Mouse (Mus musculus): ENCODE measurements at regions not wholly inside any gene's neighbourhood (a gene's known extent, or its start where the extent isn't known, plus 50 kb on each side); places are given as distances from the start of the nearest gene placed in this dataset.
"Not testable (repeated sequence)": the region's sequence is repeated elsewhere in the genome, so short reads cannot be mapped to it uniquely, and the experiment has no call there.

GRCm38 (mm10) chr3:18751660-18752259 lies 803.5 kb downstream of the Cypt12 start:
- TF ChIP-seq POLR2AphosphoS5 (IDR thresholded peaks at IDR 0.05; ENCODE audit: insufficient replicate concordance, low read depth, low read length) (no peak), GATA1 (IDR thresholded peaks at IDR 0.05; ENCODE audit: borderline replicate concordance, low read length) (no peak), GATA2 (IDR thresholded peaks at IDR 0.05; ENCODE audit: borderline replicate concordance, low read depth, low read length) (no peak), CTCF (IDR thresholded peaks at IDR 0.05; ENCODE audit: low read depth, low read length) (no peak), TAL1 (conservative IDR thresholded peaks at IDR 0.05; ENCODE audit: low read depth, low read length) (no peak)
- Histone ChIP-seq H3K9me3 (replicated peaks) (no peaks in the 10 kb centered on the region), H3K4me1 (ENCODE audit: insufficient read depth, low read depth, low read length) (no peaks in the 10 kb centered on the region), H3K27me3 (ENCODE audit: insufficient read depth, low read length) (no peaks in the 10 kb centered on the region), H3K4me3 (ENCODE audit: low read depth, low read length) (no peak overlapping the region), H3K36me3 (replicated peaks) (no peaks in the 10 kb centered on the region)
- ATAC-seq (ENCODE audit: extremely low read depth, insufficient number of reproducible peaks, low FRiP score, poor library complexity, severe bottlenecking) (no peak), DNase-seq (ENCODE audit: low spot score) (no peak)

- TF ChIP-seq CTCF (IDR thresholded peaks at IDR 0.05; ENCODE audit: low read depth, low read length) (no peak), GATA2 (IDR thresholded peaks at IDR 0.05; ENCODE audit: borderline replicate concordance, low read depth, low read length) (no peak), TAL1 (conservative IDR thresholded peaks at IDR 0.05; ENCODE audit: low read depth, low read length) (no peak), POLR2AphosphoS5 (IDR thresholded peaks at IDR 0.05; ENCODE audit: insufficient replicate concordance, low read depth, low read length) (no peak), GATA1 (IDR thresholded peaks at IDR 0.05; ENCODE audit: borderline replicate concordance, low read length) (no peak)
- H3K4me1 ChIP-seq (ENCODE audit: insufficient read depth, low read depth, low read length), result no peaks in the 10 kb centered on the region
- no peak overlapping the region for H3K4me3 ChIP-seq (ENCODE audit: low read depth, low read length)
- H3K36me3 ChIP-seq (replicated peaks), result no peaks in the 10 kb centered on the region
- H3K9me3 ChIP-seq (replicated peaks), result peaks cover 5% of the 10 kb centered on the region
- no peaks in the 10 kb centered on the region; the same call in 1 of the 2 replicates for H3K27me3 ChIP-seq (ENCODE audit: insufficient read depth, low read length)
- ATAC-seq (ENCODE audit: extremely low read depth, insufficient number of reproducible peaks, low FRiP score, poor library complexity, severe bottlenecking) (no peak), DNase-seq (ENCODE audit: low spot score) (no peak)
Observed at GRCm38 (mm10) chr3:18764301-18765078, 816.3 kb downstream of the Cypt12 start.

GRCm38 (mm10) chr3:18778481-18778880 lies 830.3 kb downstream of the Cypt12 start:
- no peak for ATAC-seq (ENCODE audit: extremely low read depth, insufficient number of reproducible peaks, low FRiP score, poor library complexity, severe bottlenecking)
- TF ChIP-seq GATA1 (IDR thresholded peaks at IDR 0.05; ENCODE audit: borderline replicate concordance, low read length) (no peak), TAL1 (conservative IDR thresholded peaks at IDR 0.05; ENCODE audit: low read depth, low read length) (no peak), CTCF (IDR thresholded peaks at IDR 0.05; ENCODE audit: low read depth, low read length) (no peak), GATA2 (IDR thresholded peaks at IDR 0.05; ENCODE audit: borderline replicate concordance, low read depth, low read length) (no peak), POLR2AphosphoS5 (IDR thresholded peaks at IDR 0.05; ENCODE audit: insufficient replicate concordance, low read depth, low read length) (no peak)

GRCm38 (mm10) chr3:18787531-18788176 lies 839.4 kb downstream of the Cypt12 start:
- Histone ChIP-seq H3K4me3 (ENCODE audit: low read depth, low read length) (no peak overlapping the region), H3K4me1 (ENCODE audit: insufficient read depth, low read depth, low read length) (no peaks in the 10 kb centered on the region), H3K36me3 (replicated peaks) (no peaks in the 10 kb centered on the region), H3K9me3 (replicated peaks) (no peaks in the 10 kb centered on the region), H3K27me3 (ENCODE audit: insufficient read depth, low read length) (no peaks in the 10 kb centered on the region; the same call in 1 of the 2 replicates)
- ATAC-seq (ENCODE audit: extremely low read depth, insufficient number of reproducible peaks, low FRiP score, poor library complexity, severe bottlenecking), result no peak
- no peak for DNase-seq (ENCODE audit: low spot score)
- TF ChIP-seq POLR2AphosphoS5 (IDR thresholded peaks at IDR 0.05; ENCODE audit: insufficient replicate concordance, low read depth, low read length), result no peak
- TF ChIP-seq CTCF (IDR thresholded peaks at IDR 0.05; ENCODE audit: low read depth, low read length), result no peak
- TF ChIP-seq GATA2 (IDR thresholded peaks at IDR 0.05; ENCODE audit: borderline replicate concordance, low read depth, low read length), result no peak
- TF ChIP-seq GATA1 (IDR thresholded peaks at IDR 0.05; ENCODE audit: borderline replicate concordance, low read length), result no peak
- no peak for TF ChIP-seq TAL1 (conservative IDR thresholded peaks at IDR 0.05; ENCODE audit: low read depth, low read length)

More at GRCm38 (mm10) chr3:18778481-18778880, 830.3 kb downstream of the Cypt12 start:
- H3K4me3 ChIP-seq (ENCODE audit: low read depth, low read length), result no peak overlapping the region
- H3K4me1 ChIP-seq (ENCODE audit: insufficient read depth, low read depth, low read length), result no peaks in the 10 kb centered on the region
- H3K36me3 ChIP-seq (replicated peaks), result no peaks in the 10 kb centered on the region
- H3K27me3 ChIP-seq (ENCODE audit: insufficient read depth, low read length), result no peaks in the 10 kb centered on the region
- no peaks in the 10 kb centered on the region for H3K9me3 ChIP-seq (replicated peaks)
- no peak for DNase-seq (ENCODE audit: low spot score)

GRCm38 (mm10) chr3:18802794-18803193 lies 825.7 kb downstream of the 1700064H15Rik start:
- TF ChIP-seq GATA1 (IDR thresholded peaks at IDR 0.05; ENCODE audit: borderline replicate concordance, low read length) (no peak), TAL1 (conservative IDR thresholded peaks at IDR 0.05; ENCODE audit: low read depth, low read length) (no peak), POLR2AphosphoS5 (IDR thresholded peaks at IDR 0.05; ENCODE audit: insufficient replicate concordance, low read depth, low read length) (no peak), GATA2 (IDR thresholded peaks at IDR 0.05; ENCODE audit: borderline replicate concordance, low read depth, low read length) (no peak), CTCF (IDR thresholded peaks at IDR 0.05; ENCODE audit: low read depth, low read length) (no peak)
- H3K4me3 ChIP-seq (ENCODE audit: low read depth, low read length), result no peak overlapping the region
- H3K4me1 ChIP-seq (ENCODE audit: insufficient read depth, low read depth, low read length), result no peaks in the 10 kb centered on the region
- DNase-seq (ENCODE audit: low spot score) (no peak), ATAC-seq (ENCODE audit: extremely low read depth, insufficient number of reproducible peaks, low FRiP score, poor library complexity, severe bottlenecking) (no peak)
- no peaks in the 10 kb centered on the region for H3K27me3 ChIP-seq (ENCODE audit: insufficient read depth, low read length)
- H3K9me3 ChIP-seq (replicated peaks), result no peaks in the 10 kb centered on the region
- H3K36me3 ChIP-seq (replicated peaks), result no peaks in the 10 kb centered on the region

- H3K4me1 ChIP-seq (ENCODE audit: insufficient read depth, low read depth, low read length); H3K36me3 ChIP-seq (replicated peaks); H3K27me3 ChIP-seq (ENCODE audit: insufficient read depth, low read length); DNase-seq (ENCODE audit: low spot score); H3K9me3 ChIP-seq (replicated peaks); ATAC-seq (ENCODE audit: extremely low read depth, insufficient number of reproducible peaks, low FRiP score, poor library complexity, severe bottlenecking); H3K4me3 ChIP-seq (ENCODE audit: low read depth, low read length): not testable (repeated sequence)
Observed at GRCm38 (mm10) chr3:18828788-18829320, 799.6 kb downstream of the 1700064H15Rik start.
